Mouse (Mus musculus): ENCODE results near the gene Ssr4.

- TF ChIP-seq GATA1 (IDR thresholded peaks at IDR 0.05; ENCODE audit: borderline replicate concordance, low read length) (no peak), FLI1 (IDR thresholded peaks at IDR 0.05; ENCODE audit: low read length) (no peak)
These were observed 21.5 kb upstream of the Ssr4 start for GRCm38 (mm10) chrX:73765311-73765710.

Measured in megakaryocyte, embryonic 14.5 days (primary cell).